Mouse (Mus musculus): ENCODE data around the gene Slc22a15. TPM values are rescaled to one million over a fixed set of nuclear protein-coding genes. Genes with fewer than 3 reads are reported as not detected.

Gene Slc22a15
- polyA plus RNA-seq, 1 experiment from 2014 or later: 10.4 TPM

- no peaks in the 10 kb centered on the region for H3K9me3 ChIP-seq
- no peak overlapping the region for H3K27ac ChIP-seq
- no peaks in the 10 kb centered on the region for H3K27me3 ChIP-seq (replicated peaks)
- H3K9ac ChIP-seq: no peak overlapping the region
- no peak for ATAC-seq (ENCODE audit: low FRiP score, low read depth)
- H3K4me2 ChIP-seq (replicated peaks): no peak overlapping the region
- peaks cover 10% of the 10 kb centered on the region; the same call in 1 of the 2 replicates for H3K36me3 ChIP-seq
- 85% methylated on average over 5 of the region's 5 CpGs for WGBS
- H3K4me1 ChIP-seq: 0 out of 2 replicates have a peak, but pooled peaks cover 2% of the 10 kb centered on the region
- H3K4me3 ChIP-seq: no peak overlapping the region
Measured at GRCm38 (mm10) chr3:101914266-101914665, 10.0 kb downstream of the Slc22a15 start.

GRCm38 (mm10) chr3:101912041-101912440, 12.2 kb downstream of the Slc22a15 start:
- H3K4me3 ChIP-seq: no peak overlapping the region
- no peaks in the 10 kb centered on the region for H3K4me1 ChIP-seq
- H3K4me2 ChIP-seq (replicated peaks): no peak overlapping the region
- H3K36me3 ChIP-seq: peaks cover 15% of the 10 kb centered on the region; the same call in 1 of the 2 replicates
- no peak overlapping the region for H3K9ac ChIP-seq
- H3K27ac ChIP-seq: no peak overlapping the region
- no peaks in the 10 kb centered on the region for H3K27me3 ChIP-seq (replicated peaks)
- ATAC-seq (ENCODE audit: low FRiP score, low read depth): no peak
- 84% methylated on average over 6 of the region's 6 CpGs for WGBS
- H3K9me3 ChIP-seq: no peaks in the 10 kb centered on the region

- no peak overlapping the region for H3K4me3 ChIP-seq
- peaks cover 7% of the 10 kb centered on the region; the same call in 1 of the 2 replicates for H3K36me3 ChIP-seq
- ATAC-seq (ENCODE audit: low FRiP score, low read depth): no peak
- no peaks in the 10 kb centered on the region for H3K9me3 ChIP-seq
- H3K27ac ChIP-seq: no peak overlapping the region
- no peak overlapping the region for H3K4me2 ChIP-seq (replicated peaks)
- 77% methylated on average over 2 of the region's 2 CpGs for WGBS
- H3K9ac ChIP-seq: no peak overlapping the region
- H3K4me1 ChIP-seq: no peaks in the 10 kb centered on the region
- H3K27me3 ChIP-seq (replicated peaks): no peaks in the 10 kb centered on the region
Measured at GRCm38 (mm10) chr3:101907049-101907448, 17.2 kb downstream of the Slc22a15 start.

- H3K4me1 ChIP-seq: no peaks in the 10 kb centered on the region
- no peak for ATAC-seq (ENCODE audit: low FRiP score, low read depth)
- 78% methylated on average over 7 of the region's 7 CpGs for WGBS
- no peak overlapping the region for H3K27ac ChIP-seq
- peaks cover 7% of the 10 kb centered on the region; the same call in 1 of the 2 replicates for H3K36me3 ChIP-seq
- no peak overlapping the region for H3K4me3 ChIP-seq
- H3K4me2 ChIP-seq (replicated peaks): no peak overlapping the region
- no peaks in the 10 kb centered on the region for H3K9me3 ChIP-seq
- no peak overlapping the region for H3K9ac ChIP-seq
- no peaks in the 10 kb centered on the region for H3K27me3 ChIP-seq (replicated peaks)
Measured at GRCm38 (mm10) chr3:101904776-101905175, 19.5 kb downstream of the Slc22a15 start.

- H3K36me3 ChIP-seq: peaks cover 2% of the 10 kb centered on the region; the same call in 1 of the 2 replicates
- ATAC-seq (ENCODE audit: low FRiP score, low read depth): no peak
- no peak overlapping the region for H3K4me3 ChIP-seq
- H3K9me3 ChIP-seq: no peaks in the 10 kb centered on the region
- H3K27me3 ChIP-seq (replicated peaks): no peaks in the 10 kb centered on the region
- WGBS: 70% methylated on average over 5 of the region's 5 CpGs
- H3K9ac ChIP-seq: no peak overlapping the region
- H3K4me2 ChIP-seq (replicated peaks): no peak overlapping the region
- no peak overlapping the region for H3K27ac ChIP-seq
- H3K4me1 ChIP-seq: no peaks in the 10 kb centered on the region
Measured at GRCm38 (mm10) chr3:101903091-101903490, 21.2 kb downstream of the Slc22a15 start.

- Histone ChIP-seq H3K9me3 (no peaks in the 10 kb centered on the region), H3K27me3 (replicated peaks) (no peaks in the 10 kb centered on the region), H3K4me3 (no peak overlapping the region), H3K4me1 (no peaks in the 10 kb centered on the region), H3K9ac (no peak overlapping the region), H3K4me2 (replicated peaks) (no peak overlapping the region), H3K36me3 (peaks cover 2% of the 10 kb centered on the region; the same call in 1 of the 2 replicates), H3K27ac (no peak overlapping the region)
- ATAC-seq (ENCODE audit: low FRiP score, low read depth): no peak
- 60% methylated on average over 7 of the region's 7 CpGs for WGBS
Measured at GRCm38 (mm10) chr3:101902344-101902743, 21.9 kb downstream of the Slc22a15 start.

- ATAC-seq (ENCODE audit: low FRiP score, low read depth): no peak
- 81% methylated on average over 15 of the region's 15 CpGs for WGBS
- H3K27ac ChIP-seq: no peak overlapping the region
Measured at GRCm38 (mm10) chr3:101897377-101897974, 26.8 kb downstream of the Slc22a15 start.

GRCm38 (mm10) chr3:101896893-101897292, 27.4 kb downstream of the Slc22a15 start:
- Histone ChIP-seq H3K9ac (no peak overlapping the region), H3K27ac (no peak overlapping the region), H3K4me3 (no peak overlapping the region), H3K9me3 (no peaks in the 10 kb centered on the region), H3K4me2 (replicated peaks) (no peak overlapping the region), H3K27me3 (replicated peaks) (no peaks in the 10 kb centered on the region), H3K36me3 (no peaks in the 10 kb centered on the region), H3K4me1 (no peaks in the 10 kb centered on the region)
- 26% methylated on average over 9 of the region's 9 CpGs for WGBS
- ATAC-seq (ENCODE audit: low FRiP score, low read depth): 0 out of 2 replicates have a peak, but pooled peaks have one; percentile 37

More at GRCm38 (mm10) chr3:101897377-101897974, 26.8 kb downstream of the Slc22a15 start:
- H3K9me3 ChIP-seq: no peaks in the 10 kb centered on the region
- no peaks in the 10 kb centered on the region for H3K4me1 ChIP-seq
- no peaks in the 10 kb centered on the region for H3K27me3 ChIP-seq (replicated peaks)
- no peak overlapping the region for H3K4me3 ChIP-seq
- no peak overlapping the region for H3K9ac ChIP-seq
- no peaks in the 10 kb centered on the region for H3K36me3 ChIP-seq
- no peak overlapping the region for H3K4me2 ChIP-seq (replicated peaks)

- Histone ChIP-seq H3K9me3 (no peaks in the 10 kb centered on the region), H3K27me3 (replicated peaks) (no peaks in the 10 kb centered on the region), H3K4me1 (no peaks in the 10 kb centered on the region), H3K4me2 (replicated peaks) (no peak overlapping the region), H3K36me3 (no peaks in the 10 kb centered on the region), H3K9ac (no peak overlapping the region), H3K27ac (no peak overlapping the region), H3K4me3 (no peak overlapping the region)
- no peak for ATAC-seq (ENCODE audit: low FRiP score, low read depth)
- 81% methylated on average over 7 of the region's 7 CpGs for WGBS
Measured at GRCm38 (mm10) chr3:101895376-101895910, 28.8 kb downstream of the Slc22a15 start.

- Histone ChIP-seq H3K4me1 (0 out of 2 replicates have a peak, but pooled peaks cover 4% of the 10 kb centered on the region), H3K4me2 (replicated peaks) (no peak overlapping the region), H3K9ac (no peak overlapping the region), H3K4me3 (no peak overlapping the region), H3K9me3 (no peaks in the 10 kb centered on the region), H3K36me3 (no peaks in the 10 kb centered on the region), H3K27me3 (replicated peaks) (no peaks in the 10 kb centered on the region), H3K27ac (no peak overlapping the region)
- no peak for ATAC-seq (ENCODE audit: low FRiP score, low read depth)
- WGBS: 40% methylated on average over 3 of the region's 3 CpGs
Measured at GRCm38 (mm10) chr3:101885591-101885990, 38.7 kb downstream of the Slc22a15 start.

- 0 out of 2 replicates have a peak, but pooled peaks have one; percentile 41 for ATAC-seq (ENCODE audit: low FRiP score, low read depth)
- WGBS: 66% methylated on average over 4 of the region's 4 CpGs
- H3K27ac ChIP-seq: no peak overlapping the region
Measured at GRCm38 (mm10) chr3:101885041-101885440, 39.2 kb downstream of the Slc22a15 start.

GRCm38 (mm10) chr3:101883902-101884301, 40.4 kb downstream of the Slc22a15 start:
- no peak for ATAC-seq (ENCODE audit: low FRiP score, low read depth)
- H3K4me1 ChIP-seq: 0 out of 2 replicates have a peak, but pooled peaks cover 4% of the 10 kb centered on the region
- no peak overlapping the region for H3K9ac ChIP-seq
- H3K9me3 ChIP-seq: no peaks in the 10 kb centered on the region
- no peak overlapping the region for H3K27ac ChIP-seq
- no peak overlapping the region for H3K4me2 ChIP-seq (replicated peaks)
- 69% methylated on average over 3 of the region's 3 CpGs for WGBS
- peaks cover 10% of the 10 kb centered on the region; the same call in 1 of the 2 replicates for H3K36me3 ChIP-seq
- H3K4me3 ChIP-seq: no peak overlapping the region
- H3K27me3 ChIP-seq (replicated peaks): no peaks in the 10 kb centered on the region

More at GRCm38 (mm10) chr3:101885041-101885440, 39.2 kb downstream of the Slc22a15 start:
- Histone ChIP-seq H3K27me3 (replicated peaks) (no peaks in the 10 kb centered on the region), H3K4me2 (replicated peaks) (no peak overlapping the region), H3K9me3 (no peaks in the 10 kb centered on the region), H3K36me3 (peaks cover 1% of the 10 kb centered on the region; the same call in 1 of the 2 replicates), H3K4me1 (0 out of 2 replicates have a peak, but pooled peaks cover 4% of the 10 kb centered on the region), H3K4me3 (no peak overlapping the region), H3K9ac (no peak overlapping the region)

All from neural tube, embryonic 12.5 days (tissue).